Mouse (Mus musculus): ENCODE data around the gene Lhx2. TPM values are rescaled to one million over a fixed set of nuclear protein-coding genes. Genes with fewer than 3 reads are reported as not detected.

Gene Lhx2
- polyA plus RNA-seq (2015; fragmentation: Nextera tagmentation; extraction: Ambion mirVana) = 0.84 and 1.2 TPM in 2 replicates

DNA sequence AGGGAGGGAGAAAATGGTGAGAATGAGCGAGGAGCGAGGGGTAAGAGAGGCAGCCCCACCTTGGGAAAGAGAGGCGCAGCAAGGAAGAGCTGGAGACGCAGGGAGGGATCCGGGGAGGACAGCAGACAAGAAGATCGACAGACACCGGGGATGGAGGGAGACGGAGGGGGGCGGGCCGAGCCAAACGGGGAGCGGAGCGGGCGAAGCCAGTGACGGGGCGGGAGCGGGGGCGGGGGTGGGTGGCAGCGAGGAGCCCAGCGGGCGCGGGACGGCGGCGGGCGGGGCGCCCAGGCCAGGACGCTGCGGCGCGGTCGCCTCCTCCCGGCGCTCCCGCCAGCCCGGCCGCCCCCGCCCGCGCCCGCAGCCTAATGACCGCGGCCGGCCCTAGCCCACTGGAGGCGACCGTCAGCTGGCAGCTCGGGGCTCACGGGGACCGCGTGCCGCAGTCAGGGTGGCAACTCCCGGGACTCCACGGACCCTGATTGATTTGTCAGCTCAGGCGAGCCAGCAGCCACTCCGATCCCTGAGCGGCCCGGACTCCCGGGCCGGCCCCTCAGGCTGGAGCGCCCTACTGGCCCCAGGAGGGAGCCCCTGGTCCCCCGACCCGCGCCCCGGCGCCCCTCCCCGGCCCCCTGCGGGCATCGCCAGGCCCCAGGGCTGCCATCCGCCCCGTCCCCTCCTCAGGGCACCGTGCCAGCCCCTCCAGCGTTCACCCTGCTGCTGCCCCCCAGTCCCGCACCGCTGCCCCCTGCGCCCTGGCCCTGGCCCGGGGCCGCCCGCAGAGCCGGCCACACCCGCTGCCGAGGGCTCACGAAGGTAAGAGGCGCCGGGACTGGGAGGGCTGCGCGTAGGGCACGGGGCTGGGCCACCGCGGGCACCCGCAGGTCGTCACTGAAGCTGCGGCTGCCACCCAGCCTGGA, at the start of gene Lhx2:
Gene Lhx2, plus strand, starts transcription at position 292 of the 920 bp plus-strand sequence.

Other genes with a start within 250 kb of the Lhx2 start
- 15.9 and 17.6 TPM in 2 replicates for gene Dennd1a, start 51.9 kb upstream of the Lhx2 start, polyA plus RNA-seq (2015; fragmentation: Nextera tagmentation; extraction: Ambion mirVana)
- gene Nek6, start 172.4 kb downstream of the Lhx2 start, polyA plus RNA-seq (2015; fragmentation: Nextera tagmentation; extraction: Ambion mirVana) = 51.2 and 54.0 TPM in 2 replicates

All from neural tube, postnatal 0 days (tissue).